Mouse (Mus musculus): ENCODE measurements around the gene Oaz1.
A peak's percentile ranks its signal among the peaks of the same experiment; 100 is the strongest.
"Not testable (repeated sequence)": the region's sequence is repeated elsewhere in the genome, so short reads cannot be mapped to it uniquely, and the experiment has no call there.

Gene Oaz1

DNA sequence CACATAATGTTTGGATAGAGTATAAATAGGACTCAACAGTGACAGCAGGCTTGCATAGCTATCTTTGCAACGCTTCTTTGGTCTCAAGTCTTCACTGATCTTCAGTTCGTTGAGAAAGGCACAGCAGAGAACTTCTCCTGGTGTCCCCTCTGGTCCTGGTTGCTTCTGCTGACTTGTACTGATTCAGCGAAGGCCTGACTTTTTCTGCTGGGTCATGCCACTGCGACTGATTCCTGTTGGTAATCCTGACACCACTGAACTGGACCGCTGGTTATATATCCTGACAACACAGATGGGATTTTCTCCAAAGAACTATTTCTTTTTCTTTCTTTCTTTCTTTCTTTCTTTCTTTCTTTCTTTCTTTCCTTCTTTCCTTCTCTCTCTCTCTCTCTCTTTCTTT lies 3.9 kb upstream of the Oaz1 start:
- DNase-seq (ENCODE audit: low spot score in 2 of 2), result no peak

DNA sequence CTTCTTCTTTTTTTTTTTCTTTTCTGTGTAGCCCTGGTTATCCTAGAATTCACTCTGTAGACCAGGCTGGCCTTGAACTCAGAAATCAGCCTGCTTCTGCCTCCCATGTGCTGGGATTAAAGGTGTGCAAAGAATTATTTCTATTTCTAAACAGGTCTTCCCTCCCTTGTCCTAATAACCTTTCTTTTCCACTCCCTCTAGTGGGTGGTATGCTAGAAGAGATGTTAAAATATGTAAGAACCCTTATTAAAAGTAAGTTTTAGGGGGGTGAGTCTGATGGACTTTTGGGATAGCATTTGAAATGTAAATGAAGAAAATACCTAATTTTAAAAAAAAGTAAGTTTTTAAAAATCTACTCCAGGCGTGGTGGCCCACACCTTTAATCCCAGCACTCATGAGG lies 3.1 kb upstream of the Oaz1 start:
- DNase-seq (ENCODE audit: low spot score in 2 of 2), result no peak

DNA sequence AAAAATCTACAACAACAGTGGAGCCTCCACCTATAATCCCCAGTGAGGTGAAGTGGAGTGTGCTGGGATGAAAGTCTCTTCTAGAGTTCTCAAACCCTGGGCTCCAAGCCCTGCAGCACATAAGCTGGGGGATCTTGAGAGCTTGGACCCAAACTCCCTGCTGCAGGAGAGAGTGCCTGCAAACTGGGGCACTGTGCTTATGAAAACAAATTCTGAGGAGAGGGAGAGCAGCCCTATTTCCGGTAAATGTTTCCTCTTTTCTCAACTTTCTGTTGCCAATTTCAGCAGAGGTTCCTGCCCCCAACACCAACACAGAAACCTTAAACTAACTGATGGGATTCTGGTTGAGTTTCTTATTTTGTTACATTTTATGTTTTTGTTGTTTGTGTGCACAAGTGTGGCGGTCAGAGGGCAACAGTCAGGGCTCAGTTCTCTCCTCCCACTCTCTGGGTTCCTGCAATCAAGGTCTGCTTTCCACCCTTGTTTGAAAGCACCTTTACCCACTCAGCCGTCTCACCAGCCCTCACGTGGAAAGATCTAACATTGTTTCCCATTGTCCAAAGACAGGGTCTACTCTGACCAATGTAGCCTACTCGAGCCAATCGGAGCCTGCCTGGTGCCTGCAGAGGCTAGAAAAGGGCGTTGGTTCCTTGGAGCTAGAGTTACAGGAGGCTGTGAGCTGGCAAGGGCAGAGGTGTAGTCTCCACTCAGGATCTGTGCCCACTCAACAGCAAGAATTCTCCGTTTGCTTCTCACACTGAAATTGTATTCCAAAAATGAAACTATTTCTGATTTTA lies 2.4 kb upstream of the Oaz1 start:
- DNase-seq (ENCODE audit: low spot score in 2 of 2), result peak; percentile 27 to 41

DNA sequence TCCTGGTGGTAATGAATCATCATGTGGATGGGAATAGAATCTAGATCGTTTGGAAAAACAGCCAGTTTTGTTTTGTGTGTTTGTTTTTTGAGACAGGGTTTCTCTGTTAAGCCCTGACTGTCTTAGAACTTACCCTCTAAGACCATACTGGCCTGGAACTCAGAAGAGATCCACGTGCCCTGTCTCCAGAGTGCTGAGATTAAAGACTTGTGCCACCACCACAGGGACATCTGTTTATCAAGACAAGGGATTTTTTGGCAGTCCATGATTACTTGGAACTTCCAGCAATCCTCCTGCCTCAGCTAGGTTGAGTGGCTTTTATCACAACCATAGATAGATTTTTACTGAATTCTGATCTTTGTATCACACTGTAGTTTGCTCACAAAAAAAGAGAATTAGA lies 1.6 kb upstream of the Oaz1 start:
- no peak for DNase-seq (ENCODE audit: low spot score in 2 of 2)

DNA sequence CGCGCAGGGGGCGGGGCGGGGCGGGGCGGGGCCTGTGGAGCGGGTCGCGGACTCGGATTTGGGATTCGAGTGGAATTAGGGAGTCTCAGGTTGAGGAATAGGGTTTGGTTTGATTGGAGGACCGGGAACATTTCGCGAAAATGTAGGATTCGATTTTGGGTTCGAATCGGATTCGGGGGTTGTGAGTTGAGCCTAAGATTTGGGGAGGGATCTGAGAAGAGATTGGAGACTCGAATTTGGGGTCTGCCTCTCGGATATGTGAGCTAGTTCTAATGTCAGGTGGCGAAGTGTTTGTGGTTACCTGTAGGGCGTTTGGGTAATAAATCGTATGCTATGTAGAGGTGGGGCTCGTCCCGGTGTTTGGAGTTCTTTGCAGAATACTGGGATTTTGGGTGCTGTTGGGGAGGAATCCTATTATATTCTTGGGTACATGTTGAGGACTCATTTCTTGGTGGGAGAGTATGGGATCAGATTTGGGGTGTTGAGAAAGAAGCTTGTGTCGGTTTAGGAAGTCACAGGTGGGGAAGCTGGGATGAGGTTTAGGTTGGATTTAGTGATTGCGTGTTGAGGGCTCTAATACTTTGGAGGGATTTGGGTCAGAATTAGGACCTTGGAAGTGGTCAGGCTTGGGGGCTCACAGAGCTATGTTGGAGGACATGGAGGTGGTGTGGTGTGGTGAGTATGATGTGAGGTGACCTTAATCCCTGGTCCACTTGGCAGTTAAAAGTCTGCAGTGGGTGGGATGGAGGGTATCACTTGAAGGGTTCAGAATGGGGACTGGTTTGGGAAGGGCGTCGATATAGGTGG lies 810 bp downstream of the Oaz1 start:
- no peak for DNase-seq (ENCODE audit: low spot score in 2 of 2)

DNA sequence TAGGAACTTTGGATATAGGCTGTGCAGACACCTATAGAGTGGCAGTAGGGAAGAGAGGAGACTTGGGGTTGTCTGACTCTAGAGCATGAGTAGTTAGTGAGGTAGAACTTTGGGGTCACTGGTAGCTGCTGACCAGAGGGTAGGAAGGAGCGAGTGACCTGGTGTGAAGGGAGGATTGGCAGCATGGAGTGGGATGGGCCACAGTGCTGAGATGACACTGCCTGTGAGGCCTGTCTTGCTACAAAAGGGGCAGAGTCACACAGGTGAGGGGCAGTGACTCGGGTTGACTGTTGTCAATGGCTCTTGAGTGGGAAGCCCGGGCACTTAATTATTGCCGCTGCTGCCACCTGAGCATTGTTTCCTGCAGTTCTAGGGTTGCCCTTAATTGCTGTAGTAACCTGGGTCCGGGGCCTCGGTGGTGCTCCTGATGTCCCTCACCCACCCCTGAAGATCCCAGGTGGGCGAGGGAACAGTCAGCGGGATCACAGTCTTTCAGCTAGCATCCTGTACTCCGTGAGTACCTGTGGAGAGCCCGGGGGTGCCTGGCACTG lies 1.5 kb downstream of the Oaz1 start:
- DNase-seq (ENCODE audit: low spot score in 2 of 2), result no peak

DNA sequence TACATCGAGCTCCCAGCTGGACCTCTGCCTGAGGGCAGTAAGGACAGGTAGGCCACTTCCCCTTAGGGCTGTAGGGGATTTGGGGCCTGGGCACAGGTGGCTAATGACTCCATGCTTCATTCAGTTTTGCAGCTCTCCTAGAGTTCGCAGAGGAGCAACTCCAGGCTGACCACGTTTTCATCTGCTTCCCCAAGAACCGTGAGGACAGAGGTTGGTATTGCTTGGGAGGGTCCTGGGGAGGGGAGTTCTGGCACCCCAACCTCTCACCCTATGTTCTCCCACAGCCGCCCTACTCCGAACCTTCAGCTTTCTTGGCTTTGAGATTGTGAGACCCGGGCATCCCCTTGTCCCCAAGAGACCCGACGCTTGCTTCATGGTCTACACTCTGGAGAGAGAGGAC lies 2.1 kb downstream of the Oaz1 start:
- DNase-seq (ENCODE audit: low spot score in 2 of 2), result not testable (repeated sequence)

DNA sequence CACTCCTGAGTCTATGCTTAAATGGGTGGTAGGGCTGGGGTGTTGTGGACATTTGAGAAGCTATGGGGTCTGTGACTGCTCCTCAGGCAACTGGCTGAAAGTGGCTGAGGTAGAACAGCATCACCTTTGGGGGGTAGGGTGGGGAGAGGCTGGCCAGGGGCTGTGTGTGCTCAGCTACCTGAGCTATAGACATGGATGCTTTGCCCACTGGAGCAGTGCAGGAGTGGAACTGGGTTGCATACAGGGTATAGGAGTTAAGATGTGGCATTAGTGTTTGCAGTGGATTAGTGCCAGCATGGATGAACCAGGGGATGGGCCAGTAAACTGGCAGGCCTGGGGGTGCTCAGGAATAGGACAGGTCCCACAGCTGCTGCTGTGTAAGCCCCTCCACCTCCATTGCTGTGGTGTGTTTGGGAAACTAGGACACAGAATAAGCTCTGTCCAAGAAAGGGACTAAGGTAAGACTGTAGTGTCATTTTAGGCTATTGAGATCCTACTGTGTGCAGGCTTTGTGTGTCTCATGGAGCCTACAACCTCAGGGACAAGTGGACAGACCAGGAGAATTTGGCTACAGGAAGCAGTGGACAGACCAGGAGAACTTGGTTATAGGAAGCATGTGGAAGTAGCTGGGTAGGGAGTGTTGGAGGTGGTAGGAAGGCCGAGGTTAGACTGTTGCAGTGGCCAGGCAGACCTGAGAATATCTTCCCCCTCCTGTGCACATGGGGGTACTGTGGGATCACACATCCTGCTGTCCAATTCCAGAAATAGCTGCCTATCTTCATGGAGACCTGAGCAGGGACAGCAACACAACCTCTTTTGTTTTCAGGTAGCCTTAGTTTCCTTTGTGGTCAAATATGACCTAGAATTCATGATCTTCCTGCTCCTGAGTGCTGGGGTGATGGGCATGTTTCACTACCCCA lies 3.2 kb downstream of the Oaz1 start:
- no peak for DNase-seq (ENCODE audit: low spot score in 2 of 2)

DNA sequence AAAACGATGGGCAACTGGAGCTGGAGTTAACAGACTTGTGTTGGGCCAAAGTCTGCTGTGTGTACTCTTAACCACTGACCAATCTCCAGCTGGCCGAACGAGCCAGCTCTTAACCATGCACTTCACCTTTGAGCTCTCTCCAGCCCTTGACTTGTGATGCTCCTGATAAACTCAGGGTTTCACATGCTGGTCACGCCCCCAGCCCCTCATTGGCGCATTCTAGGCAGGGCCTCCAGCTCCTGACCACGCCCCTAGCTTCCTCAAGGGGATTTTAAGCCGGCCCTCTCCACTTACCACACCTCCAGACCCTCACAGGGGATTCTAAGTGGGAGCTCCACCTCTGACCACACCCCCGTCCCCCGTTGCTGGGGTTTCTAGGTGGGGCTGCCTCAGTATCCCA lies 4.7 kb downstream of the Oaz1 start:
- DNase-seq (ENCODE audit: low spot score in 2 of 2), result peak; percentile 60 to 71

DNA sequence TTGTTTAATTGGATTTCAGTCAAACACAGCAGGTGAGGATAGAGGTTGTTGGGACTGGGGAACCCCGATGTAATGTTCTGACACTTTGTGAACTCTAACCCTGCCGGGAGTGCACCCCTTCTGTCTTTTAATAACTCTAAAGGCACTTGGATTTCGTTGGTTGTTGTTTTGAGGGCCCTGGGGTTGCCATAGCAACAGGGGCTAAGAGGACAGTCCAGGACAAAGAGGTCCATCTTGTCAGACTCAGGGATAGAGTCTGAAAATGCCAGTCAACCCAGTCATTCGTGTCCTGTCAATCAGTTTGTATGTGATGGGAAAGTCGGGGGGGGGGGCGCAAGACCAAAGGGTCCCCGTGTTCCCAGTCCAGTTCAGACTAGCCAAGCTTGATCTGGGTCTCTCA lies 6.4 kb downstream of the Oaz1 start:
- DNase-seq (ENCODE audit: low spot score in 2 of 2), result no peak

DNA sequence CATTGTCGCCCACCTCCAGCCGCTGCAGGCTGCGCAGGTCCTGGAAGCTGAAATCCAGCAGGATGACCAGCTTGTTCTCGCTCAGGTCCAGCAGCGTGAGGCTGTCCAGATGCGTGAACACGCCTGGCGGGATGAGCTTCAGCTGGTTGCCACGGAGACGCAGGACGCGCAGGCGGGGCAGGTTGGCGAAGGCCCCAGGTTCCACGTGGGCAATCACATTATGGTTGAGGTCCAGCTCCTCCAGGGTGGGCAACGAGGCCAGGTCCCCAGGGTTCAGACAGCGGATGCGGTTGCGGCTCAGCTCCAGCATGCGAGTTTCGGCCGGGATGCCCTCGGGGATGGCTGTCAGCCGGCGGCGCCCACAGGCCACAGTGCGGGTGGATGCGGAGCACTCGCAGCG lies 9.2 kb downstream of the Oaz1 start:
- no peak for DNase-seq (ENCODE audit: low spot score in 2 of 2)

DNA sequence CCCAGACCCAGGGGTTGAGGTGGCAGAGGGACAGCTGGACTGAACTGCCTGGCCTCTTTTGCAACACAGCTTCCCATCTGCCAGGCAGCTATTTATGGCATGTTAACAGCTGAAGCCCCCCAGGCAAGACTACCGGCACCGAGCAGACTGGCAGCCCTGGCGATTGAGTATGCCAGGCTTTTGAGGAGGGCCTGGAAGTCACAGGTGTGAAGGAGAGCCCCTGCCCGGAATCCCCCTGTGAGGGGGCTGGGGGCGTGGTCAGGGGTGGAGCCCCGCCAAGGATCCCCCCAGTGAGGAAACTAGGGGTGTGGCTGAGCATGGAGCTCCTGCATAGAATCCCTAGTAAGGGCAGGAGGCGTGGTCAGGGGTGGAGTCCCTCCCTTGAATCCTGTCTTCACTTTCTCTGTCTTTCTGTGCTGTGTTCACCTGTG lies 10.5 kb downstream of the Oaz1 start:
- DNase-seq (ENCODE audit: low spot score in 2 of 2), result no peak

DNA sequence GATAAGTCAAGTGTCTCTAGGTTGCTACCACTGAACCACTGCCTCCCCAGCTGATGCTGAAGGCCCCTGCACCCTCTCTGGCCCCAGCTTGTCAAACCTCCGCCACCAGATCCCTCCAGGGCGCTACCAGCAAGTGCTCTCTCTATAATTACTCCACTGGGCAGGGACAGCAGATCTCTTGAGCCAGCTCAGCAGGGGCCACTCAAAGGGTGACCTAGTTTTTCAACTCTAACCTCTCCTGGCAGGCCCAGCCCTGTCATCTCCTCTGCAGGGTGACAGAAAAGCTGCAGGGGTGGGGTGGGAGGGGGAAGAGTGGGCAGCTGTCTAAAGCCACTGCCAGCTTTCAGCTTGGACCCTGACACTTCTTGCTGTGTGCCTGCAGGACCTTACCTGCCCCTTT lies 11.4 kb downstream of the Oaz1 start:
- DNase-seq (ENCODE audit: low spot score in 2 of 2), result no peak

DNA sequence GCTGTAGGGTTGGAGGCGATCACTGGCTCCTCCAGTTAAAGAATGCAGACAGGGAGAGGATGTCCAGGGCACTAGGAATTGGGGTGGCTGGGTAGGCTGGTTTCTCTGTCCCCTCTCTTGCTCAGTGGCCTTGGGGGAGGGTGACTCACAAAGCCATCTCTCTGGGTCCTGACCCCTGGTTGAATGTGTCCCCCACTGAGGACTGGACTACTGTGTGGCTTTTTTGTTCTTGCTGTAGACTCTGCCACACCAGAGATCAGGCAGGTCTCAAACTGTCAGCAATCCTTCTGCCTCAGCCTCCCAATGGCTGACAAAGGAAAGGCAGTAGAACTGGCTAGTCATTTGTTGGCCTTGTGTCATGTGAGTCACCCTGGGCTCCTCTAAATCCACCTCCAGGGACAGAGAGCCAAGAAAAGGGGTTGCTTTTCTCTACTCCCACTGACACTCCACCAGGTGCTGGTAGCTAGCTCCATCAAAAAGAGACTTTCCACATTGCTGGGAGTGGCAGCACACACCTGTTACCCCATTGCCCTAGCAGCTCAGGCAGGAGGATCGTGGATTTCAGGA lies 12.0 kb downstream of the Oaz1 start:
- no peak for DNase-seq (ENCODE audit: low spot score in 2 of 2)

DNA sequence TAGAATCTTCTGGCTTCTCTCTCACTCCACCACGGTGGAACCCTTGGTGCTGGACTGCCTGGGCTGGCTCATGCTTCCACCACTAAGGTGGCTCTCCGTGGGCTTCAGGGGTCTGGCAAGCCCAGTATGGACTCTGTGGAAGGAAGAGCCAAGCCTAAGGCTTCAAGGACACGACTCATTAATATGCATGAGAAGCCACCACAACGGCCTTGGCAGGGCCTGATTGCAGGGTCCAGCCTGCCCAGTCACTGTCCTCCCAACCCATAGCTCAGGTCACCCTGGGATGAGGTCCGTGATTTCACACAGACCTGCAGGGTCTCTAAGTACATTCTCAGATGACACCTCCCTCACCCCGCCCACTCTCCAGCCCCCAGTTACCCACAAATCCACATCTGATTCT lies 13.4 kb downstream of the Oaz1 start:
- no peak for DNase-seq (ENCODE audit: low spot score in 2 of 2)

DNA sequence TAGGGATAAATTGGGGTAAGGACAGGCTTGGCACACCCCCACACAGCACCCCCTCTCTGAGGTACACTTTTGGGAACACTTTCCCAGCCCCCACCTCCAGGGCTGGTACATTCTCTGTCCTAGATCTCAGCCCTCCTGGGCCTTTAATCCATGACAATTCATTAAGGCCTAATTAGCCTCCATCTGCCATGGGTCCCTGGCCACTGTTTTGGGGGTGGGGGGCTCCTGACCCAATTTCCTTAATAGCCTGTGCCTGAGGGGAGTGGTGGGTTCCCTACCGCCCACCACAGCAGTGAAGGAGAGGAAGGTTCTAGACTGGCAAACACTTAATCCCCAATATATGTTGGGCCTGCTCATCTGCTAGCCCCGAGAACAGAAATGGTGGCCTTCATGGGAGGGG lies 15.2 kb downstream of the Oaz1 start:
- no peak for DNase-seq (ENCODE audit: low spot score in 2 of 2)

DNA sequence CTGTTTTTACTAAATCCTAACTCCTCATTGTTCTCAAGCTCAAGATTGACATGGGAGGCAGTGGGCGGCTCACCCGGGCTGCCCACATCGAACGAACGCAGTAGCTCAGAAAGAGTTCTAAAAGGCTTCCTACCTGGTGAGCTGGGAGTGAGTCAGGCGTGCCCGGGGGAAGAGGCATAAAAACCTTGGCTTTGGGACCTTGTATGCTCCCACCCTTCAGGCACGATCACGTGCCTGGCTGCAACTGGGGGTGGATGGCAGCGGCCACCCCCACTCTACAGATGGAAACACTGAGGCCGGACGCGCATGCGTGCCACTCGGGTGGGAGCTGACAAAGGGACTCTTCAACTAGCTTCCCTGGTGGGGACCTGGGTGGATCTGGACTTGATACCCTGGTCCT lies 15.9 kb downstream of the Oaz1 start:
- no peak for DNase-seq (ENCODE audit: low spot score in 2 of 2)

DNA sequence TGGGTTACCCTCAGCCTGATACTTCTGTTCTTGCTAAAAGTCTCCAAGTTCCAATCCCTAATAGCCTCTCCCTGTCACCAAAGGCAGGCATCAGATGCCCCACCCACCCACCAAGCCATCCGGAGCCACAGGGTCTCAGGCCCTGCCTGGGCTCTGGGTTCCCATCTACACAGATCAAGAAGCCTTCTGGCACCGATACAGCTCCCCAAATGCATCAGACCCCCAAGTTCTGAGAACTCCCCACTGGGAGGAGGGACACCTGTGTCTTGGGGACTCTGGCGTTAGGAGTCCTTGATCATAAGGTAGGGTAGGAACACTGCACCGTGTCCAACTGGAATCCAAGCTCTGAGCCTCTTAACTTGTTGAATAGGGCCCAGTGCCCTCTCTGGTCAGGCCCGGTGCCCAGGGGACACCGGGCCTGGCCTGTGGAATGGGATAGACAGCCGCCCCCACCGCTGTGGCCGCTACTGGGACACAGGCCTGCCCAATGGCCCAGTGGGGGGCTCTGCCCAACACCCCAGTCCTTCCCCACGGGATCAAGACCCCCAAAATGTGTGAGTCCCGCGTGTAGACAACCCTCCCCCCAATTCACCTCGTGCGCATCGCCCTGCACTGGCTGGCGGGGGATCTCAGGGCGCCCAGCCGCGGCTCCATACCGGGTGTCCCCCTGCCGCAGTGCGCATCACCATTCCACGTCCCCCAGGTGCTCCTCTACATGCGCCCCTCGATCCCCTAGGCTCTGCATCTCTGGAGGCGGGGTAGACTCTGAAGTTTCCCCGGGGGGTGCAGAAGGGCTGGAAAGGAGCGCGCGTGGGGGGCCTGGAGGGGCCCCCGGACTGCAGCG lies 16.9 kb downstream of the Oaz1 start:
- DNase-seq (ENCODE audit: low spot score in 2 of 2), result no peak

DNA sequence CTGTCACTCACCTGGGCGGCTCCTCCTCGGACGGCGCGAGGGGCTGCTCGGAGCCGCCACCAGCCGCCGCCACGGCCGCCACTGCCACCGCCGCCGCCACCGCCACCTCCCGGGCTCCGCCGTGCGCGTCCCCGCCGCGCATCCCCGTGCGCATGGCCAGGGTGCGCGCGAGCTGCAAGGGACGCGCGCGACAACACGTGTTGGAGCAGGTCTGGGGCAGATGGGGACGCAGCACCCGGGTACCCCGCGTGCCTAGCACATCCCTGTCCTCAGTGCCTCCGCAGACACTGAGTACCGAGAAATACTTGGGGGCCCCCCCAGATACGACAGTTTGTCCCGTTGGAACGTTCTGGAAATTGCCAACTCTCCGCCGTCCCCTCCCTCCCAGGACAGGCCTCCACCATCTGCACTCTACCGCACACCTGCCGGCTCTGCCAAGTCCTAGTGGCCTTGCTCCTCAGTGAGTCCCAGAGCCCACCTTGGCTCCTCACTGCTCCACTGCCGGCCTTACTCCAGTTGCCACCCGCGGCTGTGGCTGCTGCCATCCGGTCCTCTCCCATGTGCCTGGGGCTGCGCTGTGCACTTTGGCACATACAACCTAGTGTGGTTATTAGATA lies 17.6 kb downstream of the Oaz1 start, which contains the start of gene Lingo3:
Lingo3 (minus strand) TSS at position 109 of the 617 bp plus-strand sequence.
- DNase-seq (ENCODE audit: low spot score in 2 of 2), result no peak

All from spleen, postnatal 36 days (tissue).